Mouse (Mus musculus) CH12.LX (cell line): ENCODE results near the gene Mgat2. TPM values are rescaled to one million over a fixed set of nuclear protein-coding genes. Genes with fewer than 3 reads are reported as not detected.

ENCODE experiments used
- DNase-seq: peaks from one replicate; pipeline ENCODE4 v3.0.0-alpha.2; 2013; ENCODE audit errors: extremely low read depth
- H3K27ac ChIP-seq: 2 replicates; pipeline ENCODE4 v1.5.1; 2012; ENCODE audit warnings: low read depth, mild to moderate bottlenecking, control low read depth, moderate library complexity; ENCODE audit not compliant: insufficient read depth
- H3K27me3 ChIP-seq: replicated peaks from 2 replicates; pipeline ENCODE3; 2012; ENCODE audit warnings: inconsistent platforms
- H3K36me3 ChIP-seq, 2 experiments: replicated peaks in 1 of 2; 2 replicates each; pipeline versions ENCODE3 to v1.6.1; 2012; ENCODE audit warnings: inconsistent platforms in 1 of 2, low read length in 1 of 2, mild to moderate bottlenecking in 1 of 2, mixed read lengths in 1 of 2, moderate library complexity in 1 of 2; ENCODE audit not compliant: control insufficient read depth in 1 of 2, insufficient read depth in 1 of 2
- H3K4me1 ChIP-seq, 2 experiments: 2 replicates each; pipeline ENCODE4 v1.6.1; 2012; ENCODE audit warnings: inconsistent platforms in 1 of 2, moderate library complexity in 1 of 2; ENCODE audit not compliant: insufficient read depth in 2 of 2, control insufficient read depth in 1 of 2
- H3K4me2 ChIP-seq: 2 replicates; pipeline ENCODE4 v1.6.1; 2012; ENCODE audit warnings: low read depth, mild to moderate bottlenecking, control low read depth; ENCODE audit not compliant: poor library complexity, insufficient read depth, severe bottlenecking
- H3K4me3 ChIP-seq, 3 experiments: fragments of 150-350 bp in 1 of 3; sonication (generic) in 1 of 3; replicated peaks in 1 of 3; 2 replicates each; pipeline versions ENCODE3 to v1.5.1; 2011 to 2012; ENCODE audit warnings: low read depth in 2 of 3, low read length in 2 of 3, mild to moderate bottlenecking in 2 of 3, moderate library complexity in 2 of 3, control low read depth in 1 of 3, improper control_type of control experiment in 1 of 3, inconsistent platforms in 1 of 3, mixed read lengths in 1 of 3; ENCODE audit not compliant: poor library complexity in 1 of 3
- H3K79me2 ChIP-seq: replicated peaks from 2 replicates; pipeline ENCODE4 v1.6.1; 2012; ENCODE audit warnings: mild to moderate bottlenecking, moderate library complexity; ENCODE audit not compliant: control insufficient read depth, poor library complexity, insufficient read depth, severe bottlenecking; ENCODE audit errors: extremely low read depth
- H3K9ac ChIP-seq: 2 replicates; pipeline ENCODE4 v1.6.1; 2012; ENCODE audit warnings: low read depth, mild to moderate bottlenecking, control low read depth, moderate library complexity; ENCODE audit not compliant: insufficient read depth
- H3K9me3 ChIP-seq: replicated peaks from 2 replicates; pipeline ENCODE3; 2012; ENCODE audit warnings: low read length, inconsistent platforms, mixed read lengths
- BHLHE40 ChIP-seq: IDR thresholded peaks from 2 replicates; pipeline ENCODE4 v1.6.1; 2011; ENCODE audit warnings: mild to moderate bottlenecking, low read depth, low read length, improper control_type of control experiment
- CTCF ChIP-seq, 2 experiments: IDR thresholded peaks in 1 of 2; conservative IDR thresholded peaks in 1 of 2; 2 replicates each; pipeline ENCODE4 v1.5.1; 2011 to 2012; ENCODE audit warnings: low read depth in 2 of 2, low read length in 2 of 2, improper control_type of control experiment in 1 of 2, inconsistent platforms in 1 of 2, mild to moderate bottlenecking in 1 of 2, moderate library complexity in 1 of 2
- E2F4 ChIP-seq: IDR thresholded peaks from 2 replicates; pipeline ENCODE4 v1.6.1; 2011; ENCODE audit warnings: low read depth, low read length, improper control_type of control experiment; ENCODE audit not compliant: insufficient replicate concordance
- HCFC1 ChIP-seq: IDR thresholded peaks from 2 replicates; pipeline ENCODE4 v1.6.1; 2012; ENCODE audit warnings: low read depth, mild to moderate bottlenecking, inconsistent platforms, low read length, improper control_type of control experiment
- IRF4 ChIP-seq: IDR thresholded peaks from 2 replicates; pipeline ENCODE4 v1.6.1; 2014; ENCODE audit warnings: low read depth, mild to moderate bottlenecking, inconsistent platforms, low read length, improper control_type of control experiment
- JUN ChIP-seq: IDR thresholded peaks from 2 replicates; pipeline ENCODE4 v1.6.1; 2011; ENCODE audit warnings: low read depth, mild to moderate bottlenecking, low read length, improper control_type of control experiment, moderate library complexity; ENCODE audit not compliant: insufficient read depth
- MEF2A ChIP-seq: IDR thresholded peaks from 2 replicates; pipeline ENCODE4 v1.6.1; 2014; ENCODE audit warnings: low read depth, mild to moderate bottlenecking, inconsistent platforms, low read length, improper control_type of control experiment, borderline replicate concordance
- MXI1 ChIP-seq: IDR thresholded peaks from 2 replicates; pipeline ENCODE4 v1.6.1; 2011; ENCODE audit warnings: mild to moderate bottlenecking, low read depth, low read length, improper control_type of control experiment
- MYC ChIP-seq: IDR thresholded peaks from 2 replicates; pipeline ENCODE4 v1.6.1; 2011; ENCODE audit warnings: low read depth, mild to moderate bottlenecking, improper control_type of control experiment, low read length
- POLR2A ChIP-seq: IDR thresholded peaks from 2 replicates; pipeline ENCODE4 v1.6.1; 2011; ENCODE audit warnings: low read depth, mild to moderate bottlenecking, improper control_type of control experiment, low read length
- POLR2AphosphoS2 ChIP-seq: IDR thresholded peaks from 2 replicates; pipeline ENCODE4 v1.6.1; 2011; ENCODE audit warnings: low read depth, low read length, improper control_type of control experiment
- RAD21 ChIP-seq: IDR thresholded peaks from 2 replicates; pipeline ENCODE4 v1.6.1; 2011; ENCODE audit warnings: low read depth, mild to moderate bottlenecking, low read length, improper control_type of control experiment, moderate library complexity
- SIN3A ChIP-seq: IDR thresholded peaks from 2 replicates; pipeline ENCODE4 v1.6.1; 2012; ENCODE audit warnings: low read length, improper control_type of control experiment, inconsistent platforms
- ZC3H11A ChIP-seq: IDR thresholded peaks from 2 replicates; pipeline ENCODE4 v1.6.1; 2012; ENCODE audit warnings: low read depth, mild to moderate bottlenecking, inconsistent platforms, low read length, improper control_type of control experiment
- dilution Hi-C: fragments of 300-500 bp; cut with MboI; formaldehyde crosslinking; loops from 2 replicates; pipeline ENCODE4 v1.14.3; 2020; ENCODE audit warnings: low sequenced_read_pairs; ENCODE audit not compliant: extremely low pct_unique_long_range_greater_than_20kb, extremely low pct_ligation_motif_present
- in situ Hi-C: fragments of 300-500 bp; cut with MboI; formaldehyde crosslinking; loops from 3 replicates; pipeline ENCODE4 v1.14.3; 2019; ENCODE audit warnings: low sequenced_read_pairs, low pct_ligation_motif_present, low pct_unique_long_range_greater_than_20kb, mixed read lengths
- polyA plus RNA-seq: library from polyadenylated mRNA; unstranded; fragments of >175 nt; gene quantifications from 2 replicates; pipeline ENCODE4 v1.2.1, GENCODE M21; 2012; ENCODE audit warnings: low read depth; ENCODE audit not compliant: insufficient read length
- total RNA-seq, 2 experiments: library from RNA; depleted of rRNA; stranded (reverse); fragments of 300-350 nt in 1 of 2; fragments of >200 nt in 1 of 2; gene quantifications; 2 replicates each; pipeline ENCODE4 v1.2.3; 2012 to 2014

The Mgat2 gene
- total and polyA plus RNA-seq, 3 experiments, result 54.2 to 106 (median 58.1) TPM

- no peak for DNase-seq
- dilution Hi-C loops (no loop called here), in situ Hi-C loops (loop anchor here (25.0 kb wide), 2 partner anchors 379 to 479 kb away; partner anchors contain the start of genes Sos2 and Vcpkmt)
- no peak overlapping the region for H3K27ac ChIP-seq
- H3K27me3 ChIP-seq, result no peaks in the 10 kb centered on the region
- no peaks in the 10 kb centered on the region for H3K79me2 ChIP-seq
- peaks cover 2 to 39% of the 10 kb centered on the region in 2 experiments; a peak in 3 of 4 replicates for H3K4me1 ChIP-seq
- H3K4me3 ChIP-seq, result no peak overlapping the region
- peaks cover 26 to 65% of the 10 kb centered on the region in 2 experiments for H3K36me3 ChIP-seq
- H3K4me2 ChIP-seq, result no peak overlapping the region
- no peak overlapping the region for H3K9ac ChIP-seq
- TF ChIP-seq POLR2AphosphoS2 (no peak), MXI1 (no peak), ZC3H11A (no peak), MEF2A (no peak), HCFC1 (no peak), E2F4 (no peak), CTCF (conservative IDR thresholded peaks at IDR 0.05 in 1 of 2, IDR thresholded peaks at IDR 0.05 in 1 of 2; ENCODE audit: low read depth in 2 of 2, low read length in 2 of 2) (peak in 1 of 2 experiments; percentile 52; a peak in 2 of 4 replicates), POLR2A (no peak), RAD21 (peak; percentile 17), MYC (0 out of 2 replicates have a peak, but pooled peaks have one; percentile 40)
- no peaks in the 10 kb centered on the region for H3K9me3 ChIP-seq
Observed at GRCm38 (mm10) chr12:69208520-69208919, 24.6 kb downstream of the Mgat2 start.

GRCm38 (mm10) chr12:69210056-69210979 is 26.4 kb downstream of the Mgat2 start:
- H3K4me3 ChIP-seq, result no peak overlapping the region
- TF ChIP-seq SIN3A (no peak), JUN (no peak), E2F4 (no peak), BHLHE40 (no peak), RAD21 (no peak), IRF4 (no peak)
- TF ChIP-seq, all 38 proteins: peak for 0

More at GRCm38 (mm10) chr12:69210056-69210979, 26.4 kb downstream of the Mgat2 start:
- H3K79me2 ChIP-seq, result no peaks in the 10 kb centered on the region
- H3K9ac ChIP-seq, result no peak overlapping the region
- in situ Hi-C loops (loop anchor here (25.0 kb wide), 2 partner anchors 377 to 477 kb away; partner anchors contain the start of genes Sos2 and Vcpkmt), dilution Hi-C loops (no loop called here)
- no peak for DNase-seq
- no peaks in the 10 kb centered on the region for H3K9me3 ChIP-seq
- H3K27ac ChIP-seq, result no peak overlapping the region
- peaks cover 0 to 47% of the 10 kb centered on the region in 2 experiments; a peak in 2 of 4 replicates for H3K4me1 ChIP-seq
- H3K36me3 ChIP-seq, result peaks cover 32 to 69% of the 10 kb centered on the region in 2 experiments
- H3K4me2 ChIP-seq, result no peak overlapping the region
- H3K27me3 ChIP-seq, result no peaks in the 10 kb centered on the region
